Mouse (Mus musculus) embryonic facial prominence, embryonic 14.5 days (tissue): ENCODE measurements at regions not wholly inside any gene's neighbourhood (a gene's known extent, or its start where the extent isn't known, plus 50 kb on each side); places are given as distances from the start of the nearest gene placed in this dataset.

Experiments
- ATAC-seq: fragments of 200-750 bp; cut with Nextera tagmentation; 2 replicates; pipeline ENCODE4 v1.8.0; 2017; ENCODE audit warnings: low read depth, moderate number of reproducible peaks, moderate TSS enrichment
- DNase-seq: peaks from one replicate; pipeline ENCODE4 v3.0.0-alpha.2; 2015; ENCODE audit warnings: low spot score
- H3K27ac ChIP-seq: fragments of 300-500 bp; sonication (generic); replicated peaks from 2 replicates; pipeline ENCODE4 v1.5.1; 2014; ENCODE audit warnings: low read depth, mild to moderate bottlenecking, low read length, moderate library complexity
- H3K27me3 ChIP-seq: fragments of 300-500 bp; sonication (generic); replicated peaks from 2 replicates; pipeline ENCODE4 v1.6.1; 2014; ENCODE audit warnings: low read length; ENCODE audit not compliant: control insufficient read depth, insufficient read depth
- H3K36me3 ChIP-seq: fragments of 300-500 bp; sonication (generic); 2 replicates; pipeline ENCODE4 v1.6.1; 2014; ENCODE audit warnings: low read length, mixed read lengths; ENCODE audit not compliant: control insufficient read depth, insufficient read depth
- H3K4me1 ChIP-seq: fragments of 300-500 bp; sonication (generic); 2 replicates; pipeline ENCODE4 v1.6.1; 2014; ENCODE audit warnings: antibody characterized with exemption, low read length; ENCODE audit not compliant: control insufficient read depth, insufficient read depth
- H3K4me2 ChIP-seq: fragments of 300-500 bp; sonication (generic); 2 replicates; pipeline ENCODE4 v1.6.1; 2014; ENCODE audit warnings: low read depth, mild to moderate bottlenecking, low read length, moderate library complexity, mixed read lengths
- H3K4me3 ChIP-seq: fragments of 300-500 bp; sonication (generic); 2 replicates; pipeline ENCODE4 v1.5.1; 2014; ENCODE audit warnings: low read depth, mild to moderate bottlenecking, low read length
- H3K9ac ChIP-seq: fragments of 300-500 bp; sonication (generic); 2 replicates; pipeline ENCODE4 v1.6.1; 2014; ENCODE audit warnings: low read depth, mild to moderate bottlenecking, low read length, moderate library complexity, mixed read lengths
- H3K9me3 ChIP-seq: fragments of 300-500 bp; sonication (generic); 2 replicates; pipeline ENCODE4 v1.6.1; 2016; ENCODE audit warnings: low read length; ENCODE audit not compliant: control insufficient read depth
- WGBS: fragments of 180-500 bp; shearing (Covaris S2); extraction: QIAGEN DNeasy Blood & Tissue Kit; methylation state at CpG from one replicate; pipeline ENCODE4 v1.1.7; 2014; 5-methylcytosine and 5-hydroxymethylcytosine counted together

DNA sequence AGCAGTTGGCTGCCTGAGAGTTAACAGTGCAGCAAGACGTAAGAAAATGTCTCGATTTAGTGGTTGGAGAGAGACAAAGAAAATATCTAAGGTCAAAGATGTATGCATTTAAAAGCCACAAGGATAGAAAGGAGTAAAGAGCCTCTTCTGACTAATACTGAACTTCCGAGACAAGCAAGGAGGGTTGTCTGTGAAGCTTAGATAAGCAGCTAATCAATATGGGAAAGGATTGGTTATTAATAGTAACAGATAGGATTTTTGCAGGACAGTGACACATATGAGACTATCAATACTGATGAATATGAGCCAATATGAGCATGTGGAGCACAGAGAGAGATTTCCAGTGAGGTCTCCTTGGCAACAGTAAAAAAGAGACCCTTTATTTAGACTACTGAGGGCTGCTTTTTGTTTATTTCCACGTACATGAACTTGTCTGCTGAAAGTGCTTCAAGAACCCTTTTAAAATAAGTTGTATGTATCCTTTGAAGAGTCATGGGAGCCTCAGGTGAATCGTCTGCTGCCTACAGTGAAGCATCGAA, 202.2 kb upstream of the Nova1 start:
- Histone ChIP-seq H3K9me3 (no peaks in the 10 kb centered on the region), H3K36me3 (no peaks in the 10 kb centered on the region), H3K27ac (no peak overlapping the region), H3K27me3 (no peaks in the 10 kb centered on the region), H3K4me3 (no peak overlapping the region), H3K4me2 (no peak overlapping the region), H3K4me1 (no peaks in the 10 kb centered on the region), H3K9ac (no peak overlapping the region)
- 73% methylated on average over 6 of the region's 6 CpGs for WGBS
- ATAC-seq (no peak), DNase-seq (no peak)

DNA sequence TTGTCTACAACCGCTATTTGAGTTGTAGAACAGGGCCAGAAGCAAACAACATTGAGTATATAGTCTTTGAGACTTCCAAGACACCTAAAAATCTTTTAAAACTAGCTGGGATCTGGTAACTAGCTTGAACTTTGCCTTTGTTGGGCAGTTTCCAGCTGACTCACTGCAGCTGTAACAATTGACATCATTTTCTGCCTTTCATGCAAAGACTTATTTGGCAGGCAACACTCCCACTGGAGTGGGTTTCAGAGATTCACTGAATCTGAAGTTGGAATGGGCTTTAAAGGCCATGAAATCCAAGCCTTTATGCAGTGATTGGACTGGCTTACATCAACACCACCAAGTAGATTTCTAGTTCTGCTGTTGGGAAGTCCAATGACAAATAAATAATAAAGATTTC, 173.6 kb upstream of the Nova1 start:
- Histone ChIP-seq H3K27me3 (no peaks in the 10 kb centered on the region), H3K36me3 (no peaks in the 10 kb centered on the region), H3K9ac (no peak overlapping the region), H3K27ac (no peak overlapping the region), H3K4me3 (no peak overlapping the region), H3K9me3 (no peaks in the 10 kb centered on the region), H3K4me1 (no peaks in the 10 kb centered on the region), H3K4me2 (no peak overlapping the region)
- DNase-seq = peak; percentile 91
- ATAC-seq = peak; percentile 50; the same call in 1 of the 2 replicates
- WGBS = 76% methylated on average over 1 of the region's 1 CpGs

DNA sequence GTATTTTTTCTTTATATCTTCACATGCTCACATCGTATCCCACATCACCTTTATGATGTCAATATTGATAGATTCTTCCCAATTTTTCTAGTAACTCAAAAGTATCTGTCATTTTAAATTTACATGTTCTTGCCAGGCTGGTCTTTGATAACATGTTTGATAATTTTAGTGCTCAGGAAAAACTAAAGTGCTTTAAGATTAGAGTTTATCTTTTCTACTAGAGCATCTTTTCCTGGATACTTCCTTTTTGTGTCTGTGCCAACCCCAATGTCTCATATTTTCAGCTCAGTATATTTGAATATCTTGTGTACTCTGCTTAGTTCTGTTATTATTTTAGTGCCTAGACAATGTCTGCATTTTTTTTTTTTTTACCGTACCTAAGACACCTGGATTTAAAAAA, 170.2 kb upstream of the Nova1 start:
- DNase-seq (no peak), ATAC-seq (no peak)
- Histone ChIP-seq H3K9me3 (no peaks in the 10 kb centered on the region), H3K27me3 (no peaks in the 10 kb centered on the region), H3K4me3 (no peak overlapping the region), H3K36me3 (no peaks in the 10 kb centered on the region), H3K4me1 (no peaks in the 10 kb centered on the region), H3K4me2 (no peak overlapping the region), H3K9ac (no peak overlapping the region), H3K27ac (no peak overlapping the region)
- WGBS = 83% methylated on average over 2 of the region's 2 CpGs

DNA sequence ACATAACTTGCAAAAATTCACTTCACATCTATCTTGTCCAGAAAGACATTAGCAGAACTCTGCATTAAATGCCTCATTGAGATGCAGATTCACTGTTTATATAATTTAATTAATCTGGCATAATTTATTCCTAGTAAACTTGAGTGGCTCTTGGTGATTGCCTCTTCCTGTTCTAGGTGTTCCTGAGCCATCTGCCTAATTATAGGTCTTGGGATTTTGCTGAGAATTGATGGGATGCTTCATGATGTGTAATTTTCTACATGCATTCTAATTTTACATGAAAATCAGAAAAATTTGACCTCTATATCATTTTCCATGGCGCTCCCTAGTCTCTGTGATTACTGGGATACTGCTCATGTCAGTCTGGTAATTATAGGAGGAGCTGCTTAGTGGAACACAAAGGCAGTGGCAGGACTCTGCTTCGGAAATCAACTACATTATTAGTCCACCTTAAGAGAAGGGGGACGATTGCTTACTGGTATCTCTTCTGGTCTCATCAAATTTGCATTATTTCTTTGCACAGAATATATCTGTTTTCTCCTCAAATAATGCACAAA, 131.6 kb upstream of the Nova1 start:
- DNase-seq = no peak
- Histone ChIP-seq H3K27me3 (no peaks in the 10 kb centered on the region), H3K36me3 (no peaks in the 10 kb centered on the region), H3K9me3 (no peaks in the 10 kb centered on the region), H3K4me2 (no peak overlapping the region), H3K4me3 (no peak overlapping the region), H3K9ac (no peak overlapping the region), H3K4me1 (no peaks in the 10 kb centered on the region), H3K27ac (no peak overlapping the region)
- no peak for ATAC-seq
- 79% methylated on average over 3 of the region's 3 CpGs for WGBS

DNA sequence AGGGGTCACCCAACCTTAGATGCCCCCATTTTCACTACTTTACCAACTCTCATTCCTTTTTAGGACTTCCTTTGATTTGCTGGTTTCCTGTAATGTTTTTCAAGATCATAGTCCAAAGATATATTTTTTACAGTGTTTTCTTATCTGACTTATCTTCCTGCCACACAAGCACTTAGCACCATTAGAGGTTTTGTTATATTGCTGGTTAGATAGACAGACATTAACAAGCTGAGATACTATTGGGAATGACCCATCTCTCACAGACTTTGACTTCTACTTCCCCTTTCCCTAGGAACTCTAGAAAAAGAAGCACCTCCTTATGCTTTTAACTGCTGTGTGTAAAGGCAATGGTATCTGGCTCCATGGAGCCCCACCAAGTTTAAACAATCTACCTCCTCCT, 127.0 kb upstream of the Nova1 start:
- DNase-seq = no peak
- Histone ChIP-seq H3K4me2 (no peak overlapping the region), H3K27me3 (no peaks in the 10 kb centered on the region), H3K4me3 (no peak overlapping the region), H3K9me3 (no peaks in the 10 kb centered on the region), H3K4me1 (no peaks in the 10 kb centered on the region), H3K27ac (no peak overlapping the region), H3K9ac (no peak overlapping the region), H3K36me3 (no peaks in the 10 kb centered on the region)
- no peak for ATAC-seq

DNA sequence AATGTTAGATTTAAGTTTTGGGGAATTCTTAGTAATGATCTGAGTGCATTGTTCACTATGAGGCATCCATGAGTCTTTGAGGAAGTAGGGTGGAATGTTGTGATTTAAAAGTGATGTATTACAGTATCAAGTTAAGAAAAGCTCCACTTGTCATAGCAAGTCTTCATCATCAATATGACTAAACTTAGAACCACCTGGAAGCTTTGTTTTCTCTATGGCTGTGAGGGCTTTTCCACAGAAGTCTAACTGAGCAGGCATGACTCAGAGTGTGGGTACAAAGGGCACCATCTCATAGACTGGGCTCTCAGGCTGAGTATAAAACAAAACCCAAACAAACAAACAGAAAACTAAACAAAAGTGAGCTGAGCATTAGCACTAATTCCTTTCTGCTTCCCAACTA, 112.4 kb upstream of the Nova1 start:
- Histone ChIP-seq H3K9me3 (no peaks in the 10 kb centered on the region), H3K27me3 (no peaks in the 10 kb centered on the region), H3K27ac (no peak overlapping the region), H3K4me3 (no peak overlapping the region), H3K36me3 (no peaks in the 10 kb centered on the region), H3K9ac (no peak overlapping the region), H3K4me1 (no peaks in the 10 kb centered on the region), H3K4me2 (no peak overlapping the region)
- ATAC-seq = no peak
- no peak for DNase-seq

DNA sequence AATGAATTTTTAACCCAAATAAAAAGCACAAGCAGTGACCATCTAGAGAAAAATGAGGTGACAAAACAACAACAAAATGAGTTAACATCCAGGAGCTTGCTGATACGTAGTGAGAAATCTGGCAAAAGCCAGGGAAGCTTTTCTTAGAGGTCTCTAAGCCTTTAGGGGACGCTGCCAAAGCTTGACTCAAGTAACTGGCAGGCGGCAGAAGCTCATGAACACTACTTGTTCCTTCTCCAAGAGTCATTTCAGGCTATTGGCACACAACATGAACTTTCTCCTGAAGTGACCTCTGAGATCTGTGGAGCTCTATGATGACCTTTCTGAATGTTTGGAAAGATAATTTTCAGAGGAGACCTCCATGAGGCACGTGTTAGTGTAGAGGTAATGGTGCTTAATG, 98.6 kb upstream of the Nova1 start:
- H3K4me2 ChIP-seq = no peak overlapping the region
- H3K9ac ChIP-seq = no peak overlapping the region
- H3K27ac ChIP-seq = no peak overlapping the region
- no peaks in the 10 kb centered on the region for H3K9me3 ChIP-seq
- no peaks in the 10 kb centered on the region for H3K4me1 ChIP-seq
- no peak for ATAC-seq
- H3K27me3 ChIP-seq = no peaks in the 10 kb centered on the region
- 77% methylated on average over 4 of the region's 4 CpGs for WGBS
- no peak overlapping the region for H3K4me3 ChIP-seq
- no peak for DNase-seq
- H3K36me3 ChIP-seq = no peaks in the 10 kb centered on the region

DNA sequence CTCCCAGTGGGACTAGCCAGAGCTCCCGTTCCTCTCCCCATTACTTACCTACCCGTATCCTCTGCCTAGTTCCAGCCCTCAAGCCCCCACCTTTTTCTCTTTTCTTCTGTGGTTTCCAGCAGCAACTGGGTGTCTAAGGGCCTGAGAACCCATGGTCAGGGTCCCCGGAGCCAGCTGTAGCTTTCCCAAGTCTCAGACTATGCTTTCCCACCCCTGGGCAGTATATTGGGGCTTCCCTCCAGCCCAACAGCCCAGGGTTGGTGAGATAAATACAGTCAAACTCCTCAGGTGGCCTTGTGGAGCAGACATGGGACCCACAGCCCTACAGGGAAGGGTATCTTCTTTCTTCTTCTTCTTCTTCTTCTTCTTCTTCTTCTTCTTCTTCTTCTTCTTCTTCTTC, 59.4 kb upstream of the Nova1 start:
- no peak for DNase-seq
- Histone ChIP-seq H3K9me3 (no peaks in the 10 kb centered on the region), H3K27ac (no peak overlapping the region), H3K4me3 (no peak overlapping the region), H3K36me3 (no peaks in the 10 kb centered on the region), H3K9ac (no peak overlapping the region), H3K4me2 (no peak overlapping the region), H3K27me3 (no peaks in the 10 kb centered on the region), H3K4me1 (no peaks in the 10 kb centered on the region)
- 96% methylated on average over 3 of the region's 3 CpGs for WGBS
- ATAC-seq = no peak

DNA sequence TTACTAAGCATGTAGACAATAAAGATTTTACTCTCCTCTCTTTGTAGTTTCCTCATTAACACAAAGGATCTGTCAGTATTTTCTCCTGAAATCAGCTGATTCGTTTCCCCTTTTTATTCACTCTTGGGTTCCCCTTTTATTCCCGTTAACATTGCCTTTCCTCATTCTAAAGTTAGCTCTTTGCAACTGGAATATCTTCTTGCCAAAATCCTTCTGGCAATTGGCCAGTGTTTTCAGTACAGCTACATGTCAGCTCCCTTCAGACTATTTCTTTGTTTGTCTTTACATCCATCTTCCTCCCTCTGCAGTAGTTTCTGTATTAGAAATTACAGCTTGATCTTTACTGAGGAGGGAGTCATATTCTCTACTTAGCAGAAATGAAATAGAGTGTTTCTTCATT, 51.4 kb upstream of the Nova1 start:
- WGBS = 26% methylated on average over 2 of the region's 2 CpGs
- ATAC-seq (no peak), DNase-seq (peak; percentile 88)
- H3K27me3 ChIP-seq = no peaks in the 10 kb centered on the region
- no peaks in the 10 kb centered on the region for H3K9me3 ChIP-seq
- no peak overlapping the region for H3K27ac ChIP-seq
- no peak overlapping the region for H3K4me2 ChIP-seq
- no peak overlapping the region for H3K4me3 ChIP-seq
- H3K9ac ChIP-seq = no peak overlapping the region
- H3K4me1 ChIP-seq = no peaks in the 10 kb centered on the region
- no peaks in the 10 kb centered on the region for H3K36me3 ChIP-seq
